Mouse (Mus musculus): ENCODE data around the gene Plekhg4.

Gene Plekhg4

GRCm38 (mm10) chr8:105373032-105373431, at the start of gene Plekhg4:
Gene Plekhg4, plus strand, starts transcription at chr8:105373274.
- no peak for DNase-seq (ENCODE audit: low read depth, low spot score)

- no peak for DNase-seq (ENCODE audit: low read depth, low spot score)
Measured at GRCm38 (mm10) chr8:105325641-105326093, 47.4 kb upstream of the Plekhg4 start.

- peak; percentile 90 for DNase-seq (ENCODE audit: low read depth, low spot score)
Measured at GRCm38 (mm10) chr8:105326141-105326672, 46.9 kb upstream of the Plekhg4 start, which contains the start of the genes Lrrc29 and Tmem208. Gene Lrrc29, minus strand, starts transcription at chr8:105326278. Gene Tmem208, plus strand, starts transcription at chr8:105326354.

DNA sequence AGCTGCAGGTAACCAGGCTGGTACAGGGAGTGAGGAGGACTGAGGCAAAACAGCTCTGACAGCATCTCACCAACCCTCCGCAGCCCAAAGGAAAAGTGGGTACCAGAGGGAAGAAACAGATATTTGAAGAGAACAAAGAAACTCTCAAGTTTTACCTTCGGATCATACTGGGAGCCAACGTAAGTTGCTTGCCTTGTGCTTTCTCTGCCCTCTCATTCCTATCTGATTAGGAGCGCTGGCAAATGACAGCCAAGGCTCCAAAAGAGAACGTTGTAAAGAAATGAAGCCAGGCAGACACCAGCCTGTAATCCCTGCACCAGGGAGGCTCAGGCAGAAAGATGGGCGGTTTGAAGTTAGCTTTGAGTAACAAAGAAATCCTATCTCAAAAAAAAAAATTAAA, 46.1 kb upstream of the Plekhg4 start:
- no peak for DNase-seq (ENCODE audit: low read depth, low spot score)

DNA sequence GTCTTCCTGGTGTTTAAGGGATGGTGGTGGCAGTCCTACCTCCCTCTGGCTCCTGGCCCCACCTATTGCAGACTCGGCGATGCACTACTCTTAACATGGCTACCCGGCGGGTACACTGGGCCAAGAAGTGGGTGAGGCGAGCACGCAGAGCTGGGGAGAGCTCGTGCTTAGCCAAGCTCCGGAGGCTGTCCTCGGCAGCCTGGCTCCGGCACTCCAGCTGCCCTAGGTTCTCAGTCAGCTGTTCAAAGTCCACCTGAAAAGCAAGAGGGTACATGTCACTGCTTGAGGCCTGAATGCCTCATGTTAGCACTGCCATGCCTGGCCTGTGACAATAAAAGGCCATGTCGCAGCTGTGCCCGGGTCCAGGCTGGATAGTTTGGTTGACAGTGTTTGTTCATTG, 42.7 kb upstream of the Plekhg4 start:
- DNase-seq (ENCODE audit: low read depth, low spot score): no peak

- no peak for DNase-seq (ENCODE audit: low read depth, low spot score)
Measured at GRCm38 (mm10) chr8:105331469-105331868, 41.6 kb upstream of the Plekhg4 start.

- no peak for DNase-seq (ENCODE audit: low read depth, low spot score)
Measured at GRCm38 (mm10) chr8:105331931-105332330, 41.1 kb upstream of the Plekhg4 start.

DNA sequence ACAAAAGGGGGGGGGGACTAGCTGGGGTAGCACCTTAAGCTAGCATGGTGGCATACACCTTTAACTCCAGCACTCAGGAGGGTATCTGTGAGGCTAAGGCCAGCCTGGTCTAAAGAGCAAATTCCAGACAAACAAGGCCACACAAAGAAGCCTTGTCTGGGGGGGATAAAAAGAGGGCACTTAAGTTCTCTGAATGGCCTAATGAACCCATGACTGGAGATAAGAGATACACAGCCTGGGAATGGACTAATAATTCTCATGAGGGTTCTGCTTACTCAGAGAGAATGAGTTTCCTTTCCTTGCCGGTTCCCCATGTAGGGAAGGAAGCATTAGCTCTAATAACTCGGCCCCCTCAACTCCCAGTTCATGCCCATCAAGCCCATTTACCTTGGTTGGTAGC, 40.6 kb upstream of the Plekhg4 start:
- DNase-seq (ENCODE audit: low read depth, low spot score): no peak

- no peak for DNase-seq (ENCODE audit: low read depth, low spot score)
Measured at GRCm38 (mm10) chr8:105336373-105337130, 36.5 kb upstream of the Plekhg4 start.

DNA sequence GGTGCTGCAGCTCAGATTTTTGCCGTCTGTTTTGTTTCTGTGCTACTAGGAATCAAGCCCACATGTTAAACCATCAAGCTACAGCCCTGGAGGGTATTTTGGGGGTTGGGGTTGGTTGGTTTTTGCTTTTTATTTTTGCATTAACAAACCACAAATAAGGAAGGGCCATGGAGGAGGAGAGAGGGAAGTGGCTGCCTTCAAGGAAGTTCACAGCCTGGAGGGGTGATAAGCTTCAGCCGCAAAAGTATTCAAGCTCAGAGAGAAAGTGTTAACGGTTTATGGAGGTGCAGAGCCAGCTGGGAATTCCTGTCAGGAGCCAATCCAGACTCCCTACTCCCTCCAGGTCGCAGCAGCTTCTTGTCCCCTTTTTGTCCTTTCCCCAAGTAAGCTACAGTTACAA, 34.1 kb upstream of the Plekhg4 start:
- no peak for DNase-seq (ENCODE audit: low read depth, low spot score)

- no peak for DNase-seq (ENCODE audit: low read depth, low spot score)
Measured at GRCm38 (mm10) chr8:105339886-105340635, 33.0 kb upstream of the Plekhg4 start.

- no peak for DNase-seq (ENCODE audit: low read depth, low spot score)
Measured at GRCm38 (mm10) chr8:105341399-105341798, 31.7 kb upstream of the Plekhg4 start.

GRCm38 (mm10) chr8:105342768-105343167, 30.3 kb upstream of the Plekhg4 start:
- no peak for DNase-seq (ENCODE audit: low read depth, low spot score)

DNA sequence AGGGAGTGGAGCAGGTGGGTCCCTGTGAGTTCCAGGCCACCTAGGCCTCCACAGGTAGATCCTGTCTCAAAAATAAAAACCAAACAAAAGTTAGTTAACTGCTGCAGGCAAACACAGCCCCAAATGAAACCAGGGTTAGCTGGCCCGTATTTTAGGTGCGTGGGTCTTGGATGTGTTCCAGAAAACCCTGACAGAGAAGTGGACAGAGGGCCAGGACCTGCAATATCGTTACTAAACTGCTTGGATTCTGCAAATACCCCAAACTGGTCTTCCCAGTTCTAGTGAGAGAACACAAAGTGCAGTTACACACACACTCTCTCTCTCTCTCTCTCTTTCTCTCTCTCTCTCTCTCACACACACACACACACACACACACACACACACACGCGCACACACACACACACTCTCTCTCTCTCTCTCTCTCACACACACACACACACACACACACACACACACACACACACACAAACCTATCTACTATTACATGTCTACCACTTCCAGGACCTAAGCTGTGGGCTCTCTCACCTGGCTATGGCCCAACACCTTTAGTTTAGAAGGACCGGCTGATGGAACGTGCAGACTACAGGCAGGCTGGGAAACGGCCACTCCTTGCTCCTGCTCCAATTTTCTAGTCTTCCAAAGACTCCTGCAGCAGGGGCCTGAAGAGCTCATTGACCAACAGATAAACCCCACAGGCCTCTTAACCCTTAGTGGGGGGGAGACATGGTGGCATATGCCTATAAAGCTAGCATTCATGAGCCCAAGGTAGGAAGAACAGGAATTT, 29.1 kb upstream of the Plekhg4 start:
- no peak for DNase-seq (ENCODE audit: low read depth, low spot score)

- no peak for DNase-seq (ENCODE audit: low read depth, low spot score)
Measured at GRCm38 (mm10) chr8:105345061-105345975, 27.8 kb upstream of the Plekhg4 start.

- no peak for DNase-seq (ENCODE audit: low read depth, low spot score)
Measured at GRCm38 (mm10) chr8:105346611-105347427, 26.3 kb upstream of the Plekhg4 start.

DNA sequence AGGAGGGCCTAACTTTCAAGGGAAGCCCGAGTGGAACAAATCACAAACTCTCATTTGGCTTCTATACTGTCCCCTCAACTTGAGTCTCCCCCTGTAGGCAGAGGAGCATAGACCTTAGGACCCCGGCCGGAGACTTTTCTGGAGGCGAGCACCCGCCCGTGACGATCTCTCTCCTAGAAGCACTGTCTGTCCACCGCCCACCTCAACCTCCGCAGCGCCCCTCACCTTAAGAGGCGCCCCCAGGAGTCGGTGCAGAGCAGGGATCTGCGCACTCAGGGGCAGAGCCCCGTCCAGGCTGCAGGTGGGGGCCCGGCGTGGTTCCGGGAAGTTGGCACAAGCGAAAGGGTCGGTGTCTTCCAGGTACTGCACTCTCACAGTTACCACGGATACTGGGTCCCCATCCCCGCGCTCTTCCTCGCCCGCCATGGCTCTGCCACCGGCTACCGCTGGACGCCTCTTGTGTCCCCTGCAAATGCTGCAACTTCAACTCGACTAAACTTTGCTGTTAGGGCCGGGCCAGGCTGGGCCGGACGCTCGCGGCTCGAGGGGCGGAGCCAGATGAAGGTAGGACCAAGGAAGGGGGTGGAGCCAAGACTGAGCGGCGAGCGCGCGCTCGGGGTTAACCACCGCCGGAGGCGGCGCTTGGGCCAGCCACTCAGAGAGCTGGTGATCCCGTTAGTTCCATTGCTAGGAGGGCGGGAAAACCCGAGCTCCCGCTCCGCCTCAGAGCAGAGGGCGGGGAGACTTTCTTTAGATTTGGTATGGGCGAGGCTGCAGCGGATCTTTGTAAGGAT, 25.4 kb upstream of the Plekhg4 start, which contains the start of gene Fhod1:
Gene Fhod1, minus strand, starts transcription at position 526 of the 794 bp plus-strand sequence.
- DNase-seq (ENCODE audit: low read depth, low spot score): peak; percentile 71

DNA sequence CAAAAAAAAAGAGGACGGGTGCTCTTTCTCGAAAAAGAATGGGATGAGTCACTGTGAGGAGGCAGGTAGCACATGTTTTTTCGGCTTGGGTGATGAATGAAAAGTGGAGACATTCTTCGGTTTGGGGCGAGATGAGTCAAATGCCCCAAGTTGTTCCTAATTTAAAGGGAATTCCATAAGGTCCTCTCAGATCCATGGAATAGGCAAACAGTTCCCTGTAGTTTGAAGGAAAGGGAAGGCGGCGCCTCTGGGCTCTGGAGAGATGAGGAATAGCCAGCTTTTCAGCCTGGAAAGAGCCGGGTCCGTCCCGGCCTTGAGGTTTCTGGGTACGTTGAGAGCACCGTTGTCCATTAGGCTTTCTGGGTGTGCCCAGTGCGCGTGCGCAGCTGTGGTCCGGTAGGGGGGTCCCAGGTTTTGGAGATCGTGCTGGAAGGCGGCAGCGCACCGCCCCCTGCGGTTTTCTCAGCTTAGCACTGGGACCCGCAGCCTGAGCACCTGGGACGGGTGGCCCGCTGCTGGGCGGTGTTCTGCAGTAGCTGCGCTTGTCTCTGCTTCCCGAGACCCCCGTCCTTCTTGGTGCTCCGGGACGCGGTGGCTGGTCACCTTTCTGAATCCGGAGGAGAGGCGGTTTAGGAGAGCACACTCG, 24.5 kb upstream of the Plekhg4 start, which contains the start of gene Slc9a5:
Gene Slc9a5, plus strand, starts transcription at position 394 of the 646 bp plus-strand sequence.
- no peak for DNase-seq (ENCODE audit: low read depth, low spot score)
